Comparison of ENCODE assay signal across 13 mouse cellular contexts in genomic region chr11:35124489-35125107, GRCm38 (mm10). TPM values are rescaled to one million over a fixed set of nuclear protein-coding genes. Genes with fewer than 3 reads are reported as not detected.
DNase-seq lines count a peak whose midpoint lies in the region; ATAC-seq and TF ChIP-seq lines count a peak whose summit lies in the region.
"Had no signal": no experiment of that assay in that cellular context is flagged by ENCODE, and none has a peak within 500 bp of the region (broad histone marks: within the 10 kb centered on the region; RNA-seq: fewer than 3 reads in every experiment).

No protein-coding gene starts in this region.

- 60% methylated on average over 17 of the region's 17 CpGs for WGBS in heart, embryonic 11.5 days (ENCODE audit: insufficient replicate concordance)
- WGBS in lung, embryonic 16.5 days: 11% methylated on average over 17 of the region's 17 CpGs
- WGBS in intestine, postnatal 0 days: 37% methylated on average over 17 of the region's 17 CpGs

- no peak for TF ChIP-seq CTCF in intestine, postnatal 0 days (IDR thresholded peaks at IDR 0.05; ENCODE audit: low read depth)

- H3K27ac ChIP-seq in heart, embryonic 11.5 days (ENCODE audit: low read depth, low read length): no peak overlapping the region
- peak overlapping the region; percentile 84 for H3K27ac ChIP-seq in lung, embryonic 16.5 days (ENCODE audit: low read length)
- no peak overlapping the region for H3K27ac ChIP-seq in intestine, postnatal 0 days (ENCODE audit: low read depth, low read length)
- H3K27ac ChIP-seq: left cerebral cortex, adult 2 months; midbrain, embryonic 12.5 days had no signal

- H3K9me3 ChIP-seq in heart, embryonic 11.5 days (replicated peaks; ENCODE audit: control insufficient read depth, low read length): no peaks in the 10 kb centered on the region
- H3K9me3 ChIP-seq in lung, embryonic 16.5 days (ENCODE audit: control insufficient read depth, low read length): no peaks in the 10 kb centered on the region
- no peaks in the 10 kb centered on the region for H3K9me3 ChIP-seq in intestine, postnatal 0 days (ENCODE audit: control insufficient read depth)
- H3K9me3 ChIP-seq: midbrain, embryonic 12.5 days had no signal

- H3K4me3 ChIP-seq in heart, embryonic 11.5 days (ENCODE audit: low read depth, low read length): no peak overlapping the region
- H3K4me3 ChIP-seq in lung, embryonic 16.5 days (ENCODE audit: low read length): no peak overlapping the region
- no peak overlapping the region for H3K4me3 ChIP-seq in intestine, postnatal 0 days (ENCODE audit: low read depth, low read length)
- H3K4me3 ChIP-seq: midbrain, embryonic 12.5 days had no signal

- intact Hi-C loops in heart, postnatal 36 days (cut with DNase I): loop anchor here (5.0 kb wide), 1 partner anchor 203 kb away; no protein-coding TSS in a partner anchor

- H3K9ac ChIP-seq in heart, embryonic 11.5 days (ENCODE audit: low read depth, low read length): no peak overlapping the region
- no peak overlapping the region for H3K9ac ChIP-seq in lung, embryonic 16.5 days (ENCODE audit: low read length)
- H3K9ac ChIP-seq in intestine, postnatal 0 days (ENCODE audit: low read depth, low read length): no peak overlapping the region
- H3K9ac ChIP-seq: liver, postnatal 0 days; midbrain, embryonic 12.5 days had no signal

- no peak for ATAC-seq in heart, embryonic 11.5 days (replicated peaks; ENCODE audit: insufficient number of reproducible peaks, low FRiP score, low TSS enrichment)
- ATAC-seq in lung, embryonic 16.5 days (ENCODE audit: low read depth): peak; percentile 53
- ATAC-seq in intestine, postnatal 0 days: no peak
- ATAC-seq: inflammation-experienced regulatory T-cells, adult 6 months; liver, postnatal 0 days; Patski had no signal

- DNase-seq in heart, postnatal 36 days: no peak
- DNase-seq in lung, postnatal 36 days: no peak
- DNase-seq in ovary, adult 18-20 months (ENCODE audit: low spot score): no peak
- no peak for DNase-seq in c-Kit-positive CD71-positive TER-119-positive erythroid progenitor cells, embryonic 14.5 days (ENCODE audit: low spot score)
- DNase-seq: adrenal gland, postnatal 10 days; liver, postnatal 0 days had no signal

- H3K4me1 ChIP-seq in heart, embryonic 11.5 days (ENCODE audit: control insufficient read depth, insufficient read depth, low read length): peaks cover 4% of the 10 kb centered on the region
- peaks cover 29% of the 10 kb centered on the region for H3K4me1 ChIP-seq in lung, embryonic 16.5 days (replicated peaks; ENCODE audit: control insufficient read depth, insufficient read depth, low read length)
- H3K4me1 ChIP-seq in intestine, postnatal 0 days (replicated peaks; ENCODE audit: control insufficient read depth, insufficient read depth, low read length): no peaks in the 10 kb centered on the region; the same call in 1 of the 2 replicates

- peaks cover 7% of the 10 kb centered on the region for H3K27me3 ChIP-seq in heart, embryonic 11.5 days (ENCODE audit: control insufficient read depth, insufficient read depth, low read length)
- peaks cover 24% of the 10 kb centered on the region for H3K27me3 ChIP-seq in lung, embryonic 16.5 days (ENCODE audit: control insufficient read depth, insufficient read depth, low read depth, low read length)
- H3K27me3 ChIP-seq in intestine, postnatal 0 days (replicated peaks; ENCODE audit: control insufficient read depth, insufficient read depth, low read length): peaks cover 30% of the 10 kb centered on the region

- H3K36me3 ChIP-seq in heart, embryonic 11.5 days (ENCODE audit: control insufficient read depth, insufficient read depth, low read length): no peaks in the 10 kb centered on the region
- H3K36me3 ChIP-seq in lung, embryonic 16.5 days (ENCODE audit: control insufficient read depth, insufficient read depth, low read length): no peaks in the 10 kb centered on the region
- H3K36me3 ChIP-seq in intestine, postnatal 0 days (ENCODE audit: control insufficient read depth, insufficient read depth): no peaks in the 10 kb centered on the region
- H3K36me3 ChIP-seq: midbrain, embryonic 12.5 days had no signal

- H3K4me2 ChIP-seq in heart, embryonic 11.5 days: peak overlapping the region; percentile 91; the same call in 1 of the 2 replicates
- H3K4me2 ChIP-seq in lung, embryonic 16.5 days (ENCODE audit: low read depth, low read length): peak overlapping the region; percentile 66
- H3K4me2 ChIP-seq in intestine, postnatal 0 days (replicated peaks; ENCODE audit: low read depth): 0 out of 2 replicates have a peak overlapping the region, but pooled peaks have one; percentile 13
- H3K4me2 ChIP-seq: midbrain, embryonic 12.5 days had no signal

RNA-seq across cellular contexts. Expression of gene Slit3, which starts 3.6 kb away (rescaled TPM):
- 16.8 and 26.1 TPM in 2 replicates for polyA plus RNA-seq in heart, embryonic 11.5 days (2014; fragmentation: Nextera tagmentation; extraction: Ambion mirVana)
- total RNA-seq in heart, postnatal 36 days (2021): 10 to 100 TPM; 12.0 to 13.1 TPM
- polyA plus RNA-seq in lung, embryonic 16.5 days (2015; fragmentation: Nextera tagmentation; extraction: Ambion mirVana): 9.1 and 9.2 TPM in 2 replicates
- polyA plus RNA-seq in intestine, postnatal 0 days (2015; fragmentation: Nextera tagmentation; extraction: Ambion mirVana): 4.5 and 4.8 TPM in 2 replicates
- polyA plus RNA-seq: inflammation-experienced regulatory T-cells, adult 6 months had no signal

Comparison
In these comparisons a context has a peak if more than half of its experiments do, and no peak if none do; other contexts are left out.
1. H3K4me2 ChIP-seq: peak in every context shown above with its lines; median percentile 91 in heart, embryonic 11.5 days; 66 in lung, embryonic 16.5 days; 13 in intestine, postnatal 0 days.